Mouse (Mus musculus) thymus, adult 2 months (tissue): ENCODE measurements around the gene Card6. TPM values are rescaled to one million over a fixed set of nuclear protein-coding genes. Genes with fewer than 3 reads are reported as not detected.
"Not testable (repeated sequence)": the region's sequence is repeated elsewhere in the genome, so short reads cannot be mapped to it uniquely, and the experiment has no call there.

ENCODE experiments used
- DNase-seq: peaks from one replicate; pipeline ENCODE4 v3.0.0; 2021
- H3K27ac ChIP-seq: fragments of 200-500 bp; 2 replicates; pipeline ENCODE4 v1.5.1; 2012; ENCODE audit warnings: low read length, control low read depth; ENCODE audit not compliant: control insufficient read depth, insufficient read depth
- H3K27me3 ChIP-seq: fragments of 200-500 bp; 2 replicates; pipeline ENCODE4 v1.6.1; 2012; ENCODE audit warnings: mild to moderate bottlenecking, low read length, moderate library complexity, mixed read lengths; ENCODE audit not compliant: control insufficient read depth, insufficient read depth
- H3K36me3 ChIP-seq: fragments of 200-500 bp; 2 replicates; pipeline ENCODE4 v1.6.1; 2012; ENCODE audit warnings: mild to moderate bottlenecking, low read length, moderate library complexity; ENCODE audit not compliant: control insufficient read depth, insufficient read depth
- H3K4me1 ChIP-seq: fragments of 200-500 bp; replicated peaks from 2 replicates; pipeline ENCODE4 v1.6.1; 2012; ENCODE audit warnings: low read length; ENCODE audit not compliant: control insufficient read depth, insufficient read depth
- H3K4me3 ChIP-seq: fragments of 200-500 bp; 2 replicates; pipeline ENCODE4 v1.5.1; 2012; ENCODE audit warnings: mild to moderate bottlenecking, low read length, control low read depth, moderate library complexity; ENCODE audit not compliant: control insufficient read depth, insufficient read depth
- CTCF ChIP-seq: fragments of 200-500 bp; IDR thresholded peaks from 2 replicates; pipeline ENCODE4 v1.5.1; 2012; ENCODE audit warnings: mild to moderate bottlenecking, control low read depth, low read length, moderate library complexity, borderline replicate concordance; ENCODE audit not compliant: control insufficient read depth, poor library complexity, insufficient read depth; ENCODE audit errors: extremely low read depth
- POLR2A ChIP-seq: fragments of 200-500 bp; IDR thresholded peaks from 2 replicates; pipeline ENCODE4 v1.6.1; 2012; ENCODE audit warnings: mild to moderate bottlenecking, low read length, control low read depth, moderate library complexity; ENCODE audit not compliant: control insufficient read depth, poor library complexity, insufficient read depth; ENCODE audit errors: extremely low read depth
- WGBS: fragments of 180-500 bp; shearing (Covaris S2); methylation state at CpG from one replicate; pipeline ENCODE4 v1.1.7; 2018; 5-methylcytosine and 5-hydroxymethylcytosine counted together
- polyA plus RNA-seq: library from polyadenylated mRNA; depleted of rRNA; stranded (reverse); fragments of >200 nt; gene quantifications from 2 replicates; pipeline ENCODE4 v1.2.3, GENCODE M21; 2012

Card6 gene
- polyA plus RNA-seq, 1 experiment: 4.1 TPM

DNA sequence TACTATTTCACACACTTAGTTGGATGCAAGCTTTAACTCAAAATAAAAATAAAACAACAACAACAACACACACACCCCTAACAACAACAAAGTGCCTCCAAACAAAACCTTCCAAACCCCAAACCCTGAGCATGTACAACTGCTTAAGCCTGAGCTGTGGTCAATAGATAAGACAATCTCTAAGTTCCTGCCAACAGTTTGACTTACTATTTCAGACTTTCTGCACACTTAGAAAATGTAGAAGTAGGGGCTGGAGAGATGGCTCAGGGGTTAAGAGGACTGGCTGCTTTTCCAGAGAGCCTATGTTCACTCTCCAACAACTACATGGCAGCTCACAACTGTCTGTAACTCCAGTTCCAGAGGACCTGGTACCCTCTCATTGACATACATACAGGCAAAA, 32.0 kb upstream of the Card6 start:
- no peak overlapping the region for H3K4me3 ChIP-seq
- DNase-seq: no peak
- no peak overlapping the region for H3K27ac ChIP-seq
- H3K27me3 ChIP-seq: no peaks in the 10 kb centered on the region
- no peaks in the 10 kb centered on the region for H3K4me1 ChIP-seq
- TF ChIP-seq POLR2A: no peak
- TF ChIP-seq CTCF: no peak
- no peaks in the 10 kb centered on the region for H3K36me3 ChIP-seq

DNA sequence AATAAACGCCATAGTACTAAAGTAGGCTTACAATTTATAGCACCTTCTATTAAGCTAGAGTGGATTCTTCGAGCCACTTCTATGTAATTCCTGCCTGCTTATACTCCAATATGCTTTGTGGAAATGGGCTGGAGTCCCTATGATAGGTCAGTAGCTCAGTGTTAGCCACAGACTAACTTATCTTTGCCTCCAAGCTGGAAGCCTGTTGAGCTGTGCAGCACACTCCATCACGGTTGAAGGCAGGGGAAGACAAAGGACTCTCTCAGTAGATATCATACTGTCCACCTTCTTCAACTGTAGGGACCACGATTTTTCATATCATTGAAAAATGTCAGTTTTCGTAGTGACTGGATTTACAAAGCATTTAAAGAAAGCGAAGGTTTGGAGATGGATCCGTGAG, 31.5 kb upstream of the Card6 start:
- no peak for DNase-seq
- TF ChIP-seq POLR2A (no peak), CTCF (no peak)
- WGBS: 93% methylated on average over 7 of the region's 7 CpGs
- Histone ChIP-seq H3K27ac (no peak overlapping the region), H3K36me3 (no peaks in the 10 kb centered on the region), H3K4me3 (no peak overlapping the region), H3K4me1 (no peaks in the 10 kb centered on the region), H3K27me3 (no peaks in the 10 kb centered on the region)

DNA sequence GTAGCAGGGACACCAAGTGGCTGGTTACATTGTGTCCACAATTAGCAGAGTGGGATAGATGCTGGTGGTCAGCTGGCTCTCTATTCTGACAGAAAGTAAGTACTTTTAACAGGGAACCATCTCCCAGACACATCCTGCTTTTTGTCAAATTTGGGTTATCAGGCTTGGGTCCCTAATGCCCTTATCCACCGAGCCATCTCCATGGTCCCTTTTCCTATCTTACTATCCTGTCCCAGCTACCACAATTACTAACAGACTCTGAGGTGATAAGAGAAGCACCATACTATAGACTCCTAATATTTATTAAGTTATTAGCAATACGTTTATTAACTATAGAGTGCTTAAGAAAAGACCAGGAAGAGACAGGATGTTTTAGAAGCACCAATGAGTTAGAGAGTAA, 31.0 kb upstream of the Card6 start:
- no peak overlapping the region for H3K27ac ChIP-seq
- TF ChIP-seq POLR2A (no peak), CTCF (no peak)
- H3K4me1 ChIP-seq: no peaks in the 10 kb centered on the region
- no peak overlapping the region for H3K4me3 ChIP-seq
- 94% methylated on average over 2 of the region's 2 CpGs for WGBS
- H3K36me3 ChIP-seq: no peaks in the 10 kb centered on the region
- no peak for DNase-seq
- no peaks in the 10 kb centered on the region for H3K27me3 ChIP-seq

DNA sequence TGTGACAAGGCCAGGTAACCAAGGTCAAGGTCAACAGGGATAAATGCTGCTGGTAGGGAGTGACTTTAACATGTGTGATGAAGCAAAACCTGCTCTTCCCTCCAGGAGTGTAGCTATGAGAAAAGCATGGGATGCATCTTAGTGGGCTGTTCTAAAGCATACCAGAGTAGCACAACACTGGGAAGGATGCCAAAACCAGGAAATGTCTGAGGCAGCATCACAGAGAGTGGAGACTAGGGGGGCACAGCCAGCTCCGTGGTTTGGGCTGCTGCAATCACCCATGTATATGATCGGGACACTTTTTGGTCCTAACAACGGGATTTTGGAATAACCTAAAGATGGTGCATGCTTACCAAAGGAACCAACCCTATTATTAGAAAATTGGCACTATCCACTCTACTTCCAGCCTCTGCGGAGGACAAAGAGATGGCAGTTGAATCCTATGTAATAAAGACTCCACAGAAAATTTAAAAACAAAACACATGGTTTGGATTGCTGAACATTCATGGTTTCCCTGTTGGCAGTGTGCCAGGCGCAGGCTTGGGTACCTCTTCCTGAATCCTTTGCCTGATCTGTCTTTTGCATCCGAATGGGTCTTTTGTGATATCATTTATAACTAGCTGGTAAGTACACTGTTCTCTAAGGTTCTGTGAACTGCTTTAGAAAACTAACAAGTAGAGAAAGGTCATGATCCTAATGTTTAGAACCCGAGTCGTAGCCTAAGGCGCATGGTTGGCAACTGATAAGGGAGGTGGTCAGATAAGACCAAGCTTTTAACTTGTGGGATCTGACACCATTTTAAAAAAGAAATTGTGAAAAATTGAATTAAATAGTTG, 29.9 kb upstream of the Card6 start:
- no peak for TF ChIP-seq POLR2A
- TF ChIP-seq CTCF: no peak
- no peak for DNase-seq
- H3K36me3 ChIP-seq: no peaks in the 10 kb centered on the region
- no peak overlapping the region for H3K4me3 ChIP-seq
- no peak overlapping the region for H3K27ac ChIP-seq
- WGBS: 86% methylated on average over 9 of the region's 9 CpGs
- no peaks in the 10 kb centered on the region for H3K27me3 ChIP-seq
- no peaks in the 10 kb centered on the region for H3K4me1 ChIP-seq

DNA sequence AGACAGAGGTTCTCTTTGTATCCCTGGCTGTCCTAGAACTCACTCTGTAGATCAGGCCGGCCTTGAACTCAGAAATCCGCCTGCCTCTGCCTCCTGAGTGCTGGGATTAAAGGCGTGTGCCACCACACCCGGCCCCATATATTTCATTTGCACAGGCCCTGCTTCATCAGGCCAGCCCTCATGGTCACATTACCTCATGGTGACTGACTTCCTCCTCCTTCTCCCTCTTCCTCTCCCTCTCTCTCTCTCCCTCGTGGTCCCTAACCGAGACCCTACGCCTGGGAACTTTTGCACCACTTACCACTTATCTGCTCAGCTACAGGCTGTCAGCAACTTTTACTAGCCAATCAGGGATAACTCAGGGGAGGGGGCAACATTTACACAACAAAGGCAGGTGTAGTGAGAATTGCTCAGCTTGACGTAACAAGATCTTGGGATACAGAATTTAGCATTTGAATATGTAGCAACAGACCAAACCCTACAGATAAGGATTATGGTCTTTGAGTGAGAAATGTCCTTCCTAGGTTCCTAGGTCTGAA, 26.7 kb upstream of the Card6 start:
- WGBS: 84% methylated on average over 8 of the region's 8 CpGs
- no peaks in the 10 kb centered on the region for H3K27me3 ChIP-seq
- TF ChIP-seq CTCF (no peak), POLR2A (no peak)
- no peak overlapping the region for H3K4me3 ChIP-seq
- no peaks in the 10 kb centered on the region for H3K4me1 ChIP-seq
- no peaks in the 10 kb centered on the region for H3K36me3 ChIP-seq
- H3K27ac ChIP-seq: no peak overlapping the region
- no peak for DNase-seq

DNA sequence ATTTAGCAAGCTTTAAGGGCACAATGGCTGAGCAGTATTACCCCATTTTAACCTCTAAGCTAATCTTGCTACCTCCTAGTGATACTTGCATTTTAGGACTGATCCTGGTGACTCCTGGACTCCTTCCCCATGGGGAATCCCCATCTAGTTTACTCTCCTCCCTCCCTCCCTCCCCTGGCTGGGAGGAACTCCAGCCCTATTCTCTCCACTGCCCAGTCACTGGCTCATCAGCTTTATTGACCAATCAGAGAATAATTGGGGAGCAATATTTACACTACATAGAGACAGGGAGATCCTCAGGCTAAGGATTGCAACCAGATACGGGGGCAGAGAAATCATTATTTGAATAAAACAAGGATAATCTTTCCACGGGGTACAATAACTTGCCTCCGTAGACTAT, 25.8 kb upstream of the Card6 start:
- H3K4me3 ChIP-seq: no peak overlapping the region
- H3K27ac ChIP-seq: no peak overlapping the region
- H3K4me1 ChIP-seq: no peaks in the 10 kb centered on the region
- no peaks in the 10 kb centered on the region for H3K27me3 ChIP-seq
- no peak for TF ChIP-seq CTCF
- no peak for TF ChIP-seq POLR2A
- WGBS: 91% methylated on average over 3 of the region's 3 CpGs
- DNase-seq: no peak
- no peaks in the 10 kb centered on the region for H3K36me3 ChIP-seq

DNA sequence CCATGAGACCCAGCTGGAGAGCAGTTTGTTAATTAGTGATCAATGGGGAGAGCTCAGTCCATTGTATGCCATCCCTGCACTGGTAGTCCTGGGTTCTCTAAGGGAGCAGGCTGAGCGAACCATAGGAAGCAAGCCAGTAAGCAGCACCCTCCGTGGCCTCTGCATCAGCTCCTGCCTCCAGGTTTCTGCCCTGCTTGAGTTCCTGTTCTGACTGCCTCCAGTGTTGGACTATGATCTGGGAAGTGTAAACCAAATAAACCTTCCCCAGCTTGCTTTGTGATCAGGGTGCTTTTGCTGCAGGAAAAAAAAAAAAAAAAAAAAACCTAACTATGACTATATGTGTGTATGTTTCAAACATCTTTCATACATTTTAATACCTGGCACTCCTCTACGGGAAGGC, 25.0 kb upstream of the Card6 start:
- Histone ChIP-seq H3K4me3 (no peak overlapping the region), H3K27ac (no peak overlapping the region), H3K27me3 (no peaks in the 10 kb centered on the region), H3K36me3 (no peaks in the 10 kb centered on the region), H3K4me1 (no peaks in the 10 kb centered on the region)
- no peak for DNase-seq
- WGBS: 95% methylated on average over 3 of the region's 3 CpGs
- TF ChIP-seq POLR2A (no peak), CTCF (no peak)

DNA sequence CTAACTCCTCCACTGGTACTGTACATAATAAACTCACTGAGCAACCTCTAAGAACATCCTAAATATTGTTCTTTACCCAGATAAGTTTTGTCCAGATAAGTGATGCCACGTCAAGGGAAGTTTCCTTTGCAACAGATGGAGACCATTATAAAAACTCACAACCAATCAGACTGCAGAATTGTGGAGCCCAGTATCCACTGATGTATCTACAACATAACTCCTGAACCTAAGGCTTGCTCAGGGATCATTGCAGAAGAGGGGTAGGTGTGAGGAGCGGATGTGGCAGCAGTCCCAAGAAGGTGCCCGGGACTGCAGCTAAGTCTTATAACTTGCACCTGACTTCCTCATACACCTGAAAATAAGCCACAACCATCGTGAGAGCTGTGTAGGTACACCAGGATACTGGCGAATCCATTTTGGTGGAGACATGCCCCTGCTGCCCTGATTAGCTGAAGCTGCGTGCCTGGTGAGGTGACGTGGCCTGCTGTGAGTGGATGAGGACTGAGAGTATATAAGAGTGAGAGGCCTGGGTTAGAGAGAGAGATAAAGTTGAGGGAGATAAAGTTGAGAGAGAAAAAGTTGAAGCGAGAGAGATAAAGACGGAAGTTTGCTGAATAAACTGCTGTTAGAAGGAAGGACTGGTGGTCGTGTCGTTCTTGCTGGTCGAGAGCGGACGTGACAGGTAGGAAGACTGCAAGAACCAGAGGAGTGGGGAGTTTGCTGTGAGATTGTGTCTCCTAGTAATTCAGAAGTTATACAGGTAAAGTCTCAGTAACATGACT, 22.7 kb upstream of the Card6 start:
- 94% methylated on average over 14 of the region's 14 CpGs for WGBS
- H3K4me1 ChIP-seq, H3K27ac ChIP-seq, H3K36me3 ChIP-seq, DNase-seq, H3K27me3 ChIP-seq, H3K4me3 ChIP-seq: not testable (repeated sequence)
